Mouse (Mus musculus) MEL (cell line): Measurements from ENCODE around the gene Hist1h2aa. TPM values are rescaled to one million over a fixed set of nuclear protein-coding genes. Genes with fewer than 3 reads are reported as not detected.

Source experiments
- DNase-seq: peaks from one replicate; pipeline ENCODE4 v3.0.0; 2011; ENCODE audit warnings: low read depth, low spot score
- H3K27ac ChIP-seq: 2 replicates; pipeline ENCODE4 v1.5.1; 2012; ENCODE audit warnings: low read depth, mild to moderate bottlenecking, control low read depth, low read length, moderate library complexity; ENCODE audit not compliant: control insufficient read depth
- H3K27me3 ChIP-seq, 2 experiments: fragments of 150-350 bp in 1 of 2; sonication (generic) in 1 of 2; 2 replicates each; pipeline ENCODE4 v1.6.1; 2012; ENCODE audit warnings: low read length in 2 of 2, mild to moderate bottlenecking in 2 of 2, improper control_type of control experiment in 1 of 2, moderate library complexity in 1 of 2; ENCODE audit not compliant: insufficient read depth in 2 of 2, control insufficient read depth in 1 of 2
- H3K36me3 ChIP-seq, 2 experiments: 2 replicates each; pipeline ENCODE4 v1.6.1; 2012 to 2014; ENCODE audit warnings: low read length in 2 of 2, improper control_type of control experiment in 1 of 2, inconsistent platforms in 1 of 2, mild to moderate bottlenecking in 1 of 2; ENCODE audit not compliant: insufficient read depth in 2 of 2, control insufficient read depth in 1 of 2
- H3K4me1 ChIP-seq, 2 experiments: fragments of 150-350 bp in 1 of 2; sonication (generic) in 1 of 2; 2 replicates each; pipeline ENCODE4 v1.6.1; 2012; ENCODE audit warnings: low read length in 2 of 2, improper control_type of control experiment in 1 of 2, mild to moderate bottlenecking in 1 of 2; ENCODE audit not compliant: insufficient read depth in 2 of 2, control insufficient read depth in 1 of 2
- H3K4me3 ChIP-seq, 2 experiments: fragments of 150-350 bp in 1 of 2; sonication (generic) in 1 of 2; 2 replicates each; pipeline ENCODE4 v1.5.1; 2012; ENCODE audit warnings: low read depth in 2 of 2, low read length in 2 of 2, mild to moderate bottlenecking in 2 of 2, moderate library complexity in 2 of 2, control low read depth in 1 of 2, improper control_type of control experiment in 1 of 2; ENCODE audit not compliant: control insufficient read depth in 1 of 2, insufficient read depth in 1 of 2
- H3K79me2 ChIP-seq: 2 replicates; pipeline ENCODE4 v1.6.1; 2012; ENCODE audit warnings: mild to moderate bottlenecking, low read length, moderate library complexity; ENCODE audit not compliant: control insufficient read depth, poor library complexity, insufficient read depth
- H3K9ac ChIP-seq: 2 replicates; pipeline ENCODE4 v1.6.1; 2012; ENCODE audit warnings: low read depth, mild to moderate bottlenecking, control low read depth, low read length, moderate library complexity; ENCODE audit not compliant: control insufficient read depth, poor library complexity, severe bottlenecking
- H3K9me3 ChIP-seq: fragments of 150-350 bp; sonication (generic); replicated peaks from 2 replicates; pipeline ENCODE4 v1.6.1; 2012; ENCODE audit warnings: mild to moderate bottlenecking, low read length, improper control_type of control experiment, moderate library complexity; ENCODE audit not compliant: insufficient read depth
- BHLHE40 ChIP-seq: IDR thresholded peaks from 2 replicates; pipeline ENCODE4 v1.6.1; 2012; ENCODE audit warnings: low read depth, mild to moderate bottlenecking, inconsistent platforms, low read length, improper control_type of control experiment, borderline replicate concordance
- CHD1 ChIP-seq: IDR thresholded peaks from 2 replicates; pipeline ENCODE4 v1.6.1; 2012; ENCODE audit warnings: low read depth, mild to moderate bottlenecking, inconsistent platforms, low read length, improper control_type of control experiment
- CHD2 ChIP-seq: IDR thresholded peaks from 2 replicates; pipeline ENCODE4 v1.6.1; 2011; ENCODE audit warnings: low read length, improper control_type of control experiment
- ELF1 ChIP-seq: IDR thresholded peaks from 2 replicates; pipeline ENCODE4 v1.6.1; 2014; ENCODE audit warnings: low read depth, mild to moderate bottlenecking, inconsistent platforms, low read length, improper control_type of control experiment, moderate library complexity
- EP300 ChIP-seq, 2 experiments: IDR thresholded peaks; 2 replicates each; pipeline ENCODE4 v1.6.1; 2011; ENCODE audit warnings: improper control_type of control experiment in 2 of 2, low read length in 2 of 2, low read depth in 1 of 2, mild to moderate bottlenecking in 1 of 2
- ETS1 ChIP-seq: IDR thresholded peaks from 2 replicates; pipeline ENCODE4 v1.6.1; 2012; ENCODE audit warnings: low read depth, mild to moderate bottlenecking, inconsistent platforms, low read length, improper control_type of control experiment, moderate library complexity
- GABPA ChIP-seq: IDR thresholded peaks from 2 replicates; pipeline ENCODE4 v1.6.1; 2012; ENCODE audit warnings: low read depth, mild to moderate bottlenecking, inconsistent platforms, low read length, improper control_type of control experiment, moderate library complexity
- GATA1 ChIP-seq: IDR thresholded peaks from 2 replicates; pipeline ENCODE4 v1.6.1; 2011; ENCODE audit warnings: low read depth, low read length, improper control_type of control experiment
- JUND ChIP-seq: IDR thresholded peaks from 2 replicates; pipeline ENCODE4 v1.6.1; 2011; ENCODE audit warnings: low read depth, mild to moderate bottlenecking, improper control_type of control experiment, low read length
- MAFK ChIP-seq: IDR thresholded peaks from 2 replicates; pipeline ENCODE4 v1.6.1; 2011; ENCODE audit warnings: low read depth, mild to moderate bottlenecking, low read length, improper control_type of control experiment, borderline replicate concordance
- MEF2A ChIP-seq: IDR thresholded peaks from 2 replicates; pipeline ENCODE4 v1.6.1; 2014; ENCODE audit warnings: low read depth, mild to moderate bottlenecking, inconsistent platforms, low read length, improper control_type of control experiment; ENCODE audit not compliant: poor library complexity, insufficient replicate concordance, severe bottlenecking; ENCODE audit errors: extremely low read depth
- MXI1 ChIP-seq: IDR thresholded peaks from 2 replicates; pipeline ENCODE4 v1.6.1; 2011; ENCODE audit warnings: mild to moderate bottlenecking, low read depth, low read length, improper control_type of control experiment
- MYB ChIP-seq: IDR thresholded peaks from 2 replicates; pipeline ENCODE4 v1.6.1; 2011; ENCODE audit warnings: mild to moderate bottlenecking, low read depth, low read length, improper control_type of control experiment
- NELFE ChIP-seq: IDR thresholded peaks from 2 replicates; pipeline ENCODE4 v1.6.1; 2011; ENCODE audit warnings: low read depth, low read length, improper control_type of control experiment
- POLR2A ChIP-seq, 2 experiments: IDR thresholded peaks; 2 replicates each; pipeline ENCODE4 v1.6.1; 2011 to 2012; ENCODE audit warnings: low read length in 2 of 2, mild to moderate bottlenecking in 2 of 2, control low read depth in 1 of 2, improper control_type of control experiment in 1 of 2, low read depth in 1 of 2, moderate library complexity in 1 of 2; ENCODE audit not compliant: control insufficient read depth in 1 of 2, insufficient read depth in 1 of 2, poor library complexity in 1 of 2
- POLR2AphosphoS2 ChIP-seq: IDR thresholded peaks from 2 replicates; pipeline ENCODE4 v1.6.1; 2011; ENCODE audit warnings: low read length, improper control_type of control experiment
- POLR2AphosphoS5 ChIP-seq: IDR thresholded peaks from 2 replicates; pipeline ENCODE4 v1.6.1; 2012; ENCODE audit warnings: low read depth, borderline replicate concordance, mild to moderate bottlenecking, inconsistent platforms, low read length, moderate library complexity, mixed read lengths
- RAD21 ChIP-seq: IDR thresholded peaks from 2 replicates; pipeline ENCODE4 v1.6.1; 2011; ENCODE audit warnings: mild to moderate bottlenecking, low read depth, low read length, improper control_type of control experiment
- RCOR1 ChIP-seq: IDR thresholded peaks from 2 replicates; pipeline ENCODE4 v1.6.1; 2012; ENCODE audit warnings: low read depth, mild to moderate bottlenecking, inconsistent platforms, low read length, improper control_type of control experiment
- SMC3 ChIP-seq: IDR thresholded peaks from 2 replicates; pipeline ENCODE4 v1.6.1; 2011; ENCODE audit warnings: low read depth, low read length, improper control_type of control experiment
- ZKSCAN1 ChIP-seq: IDR thresholded peaks from 2 replicates; pipeline ENCODE4 v1.6.1; 2012; ENCODE audit warnings: low read depth, mild to moderate bottlenecking, inconsistent platforms, low read length, improper control_type of control experiment, moderate library complexity
- ZMIZ1 ChIP-seq: IDR thresholded peaks from 2 replicates; pipeline ENCODE4 v1.6.1; 2012; ENCODE audit warnings: low read depth, mild to moderate bottlenecking, inconsistent platforms, low read length, improper control_type of control experiment, moderate library complexity
- polyA plus RNA-seq, 2 experiments: library from polyadenylated mRNA; stranded (reverse) in 1 of 2; unstranded in 1 of 2; fragments of >175 nt in 1 of 2; fragments of >200 nt in 1 of 2; gene quantifications; 2 replicates each; pipeline versions ENCODE4 v1.2.1 to v1.2.4; 2012; ENCODE audit warnings: low replicate concordance in 2 of 2, low read depth in 1 of 2; ENCODE audit not compliant: insufficient read length in 2 of 2, insufficient read depth in 1 of 2, missing spikeins in 1 of 2
- total RNA-seq: library from RNA; depleted of rRNA; stranded (reverse); fragments of 300-350 nt; gene quantifications from 2 replicates; pipeline ENCODE4 v1.2.3, GENCODE M21; 2012

Gene Hist1h2aa
- total and polyA plus RNA-seq, 3 experiments, result 1.6 TPM; not detected in 2

- no peak overlapping the region for H3K9ac ChIP-seq
- DNase-seq, result no peak
- peaks cover 0 to 2% of the 10 kb centered on the region in 2 experiments; a peak in 1 of 4 replicates for H3K27me3 ChIP-seq
- peaks cover 0 to 7% of the 10 kb centered on the region in 2 experiments; a peak in 2 of 4 replicates for H3K36me3 ChIP-seq
- H3K27ac ChIP-seq, result no peak overlapping the region
- H3K9me3 ChIP-seq, result no peaks in the 10 kb centered on the region
- no peaks in the 10 kb centered on the region for H3K79me2 ChIP-seq
- TF ChIP-seq EP300 (IDR thresholded peaks at IDR 0.05; ENCODE audit: low read depth in 1 of 2, low read length in 2 of 2) (no peak), ZMIZ1 (no peak), ELF1 (no peak), CHD2 (no peak), MEF2A (no peak), POLR2A (IDR thresholded peaks at IDR 0.05; ENCODE audit: control insufficient read depth in 1 of 2, insufficient read depth in 1 of 2, low read depth in 1 of 2, low read length in 2 of 2, poor library complexity in 1 of 2) (no peak), BHLHE40 (no peak), POLR2AphosphoS2 (no peak)
- peaks cover 3 to 6% of the 10 kb centered on the region in 2 experiments; a peak in 2 of 4 replicates for H3K4me1 ChIP-seq
- no peak overlapping the region for H3K4me3 ChIP-seq
These were observed 45.2 kb upstream of the Hist1h2aa start for GRCm38 (mm10) chr13:23889011-23889605.

DNA sequence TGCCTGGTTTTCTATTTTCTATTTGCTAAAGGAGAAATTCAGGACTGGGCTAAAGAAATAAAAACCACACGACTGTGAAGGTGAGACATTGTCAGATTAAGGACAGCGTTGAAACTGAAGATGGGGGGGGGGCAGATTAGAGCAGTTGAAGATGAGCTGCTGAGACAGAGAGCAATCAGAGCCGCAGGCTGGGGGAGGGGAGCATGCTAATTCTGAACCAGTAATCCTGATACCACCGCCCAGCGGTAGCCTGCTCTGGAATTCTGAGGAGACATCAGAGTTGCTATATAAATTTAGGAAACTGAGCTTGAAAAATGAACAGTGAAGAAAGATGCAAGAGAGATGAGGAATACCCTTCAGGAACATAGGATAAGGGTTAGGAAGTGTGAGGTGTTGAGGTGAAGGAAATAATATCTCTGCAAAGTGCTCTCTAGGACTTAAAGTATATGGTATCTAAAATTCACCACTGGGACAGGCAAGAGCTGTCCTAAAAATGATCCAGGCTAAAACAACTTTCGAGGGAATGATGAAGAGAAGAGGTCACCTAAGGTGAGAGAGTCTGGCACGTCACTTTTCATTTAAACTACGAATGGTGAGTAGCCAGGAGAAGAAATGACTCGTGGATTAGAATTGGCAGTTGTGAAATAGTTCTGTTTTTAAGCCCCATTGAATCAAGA lies 41.5 kb upstream of the Hist1h2aa start:
- H3K9me3 ChIP-seq, result no peaks in the 10 kb centered on the region
- TF ChIP-seq GATA1 (no peak), JUND (no peak), GABPA (no peak), NELFE (no peak), POLR2A (IDR thresholded peaks at IDR 0.05; ENCODE audit: control insufficient read depth in 1 of 2, insufficient read depth in 1 of 2, low read depth in 1 of 2, low read length in 2 of 2, poor library complexity in 1 of 2) (no peak), POLR2AphosphoS5 (no peak), ZKSCAN1 (no peak), SMC3 (no peak), RAD21 (no peak), POLR2AphosphoS2 (no peak), CHD1 (no peak), ETS1 (no peak), RCOR1 (no peak), MXI1 (no peak), ZMIZ1 (no peak), MYB (no peak), MAFK (no peak)
- no peak overlapping the region for H3K9ac ChIP-seq
- H3K79me2 ChIP-seq, result no peaks in the 10 kb centered on the region
- no peaks in the 10 kb centered on the region; a peak in 1 of 4 replicates for H3K27me3 ChIP-seq
- peaks cover 0 to 5% of the 10 kb centered on the region in 2 experiments; a peak in 2 of 4 replicates for H3K36me3 ChIP-seq
- no peak overlapping the region for H3K4me3 ChIP-seq
- DNase-seq, result no peak
- peaks cover 3% of the 10 kb centered on the region in 2 experiments; a peak in 2 of 4 replicates for H3K4me1 ChIP-seq
- no peak overlapping the region for H3K27ac ChIP-seq
